Mouse (Mus musculus) MEL (cell line): Measurements from ENCODE around the gene Fgf3.

ENCODE experiments used
- BHLHE40 ChIP-seq: IDR thresholded peaks from 2 replicates; pipeline ENCODE4 v1.6.1; 2012; ENCODE audit warnings: low read depth, mild to moderate bottlenecking, inconsistent platforms, low read length, improper control_type of control experiment, borderline replicate concordance
- CTCF ChIP-seq, 3 experiments: IDR thresholded peaks in 2 of 3; conservative IDR thresholded peaks in 1 of 3; 2 replicates each; pipeline ENCODE4 v1.5.1; 2011 to 2012; ENCODE audit warnings: low read length in 3 of 3, low read depth in 2 of 3, mild to moderate bottlenecking in 2 of 3, improper control_type of control experiment in 1 of 3, inconsistent platforms in 1 of 3, mixed read lengths in 1 of 3, moderate library complexity in 1 of 3; ENCODE audit not compliant: control insufficient read depth in 1 of 3, insufficient read depth in 1 of 3, poor library complexity in 1 of 3, severe bottlenecking in 1 of 3
- ETS1 ChIP-seq: IDR thresholded peaks from 2 replicates; pipeline ENCODE4 v1.6.1; 2012; ENCODE audit warnings: low read depth, mild to moderate bottlenecking, inconsistent platforms, low read length, improper control_type of control experiment, moderate library complexity
- GABPA ChIP-seq: IDR thresholded peaks from 2 replicates; pipeline ENCODE4 v1.6.1; 2012; ENCODE audit warnings: low read depth, mild to moderate bottlenecking, inconsistent platforms, low read length, improper control_type of control experiment, moderate library complexity
- RAD21 ChIP-seq: IDR thresholded peaks from 2 replicates; pipeline ENCODE4 v1.6.1; 2011; ENCODE audit warnings: mild to moderate bottlenecking, low read depth, low read length, improper control_type of control experiment
- SMC3 ChIP-seq: IDR thresholded peaks from 2 replicates; pipeline ENCODE4 v1.6.1; 2011; ENCODE audit warnings: low read depth, low read length, improper control_type of control experiment
- TAL1 ChIP-seq: IDR thresholded peaks from 2 replicates; pipeline ENCODE4 v1.6.1; 2012; ENCODE audit warnings: mild to moderate bottlenecking, inconsistent platforms, low read length, moderate library complexity, mixed read lengths
- ZC3H11A ChIP-seq: IDR thresholded peaks from 2 replicates; pipeline ENCODE4 v1.6.1; 2012; ENCODE audit warnings: low read depth, mild to moderate bottlenecking, inconsistent platforms, low read length, improper control_type of control experiment

- no peak for TF ChIP-seq ZC3H11A
- no peak for TF ChIP-seq CTCF (IDR thresholded peaks at IDR 0.05 in 2 of 3, conservative IDR thresholded peaks at IDR 0.05 in 1 of 3; ENCODE audit: control insufficient read depth in 1 of 3, insufficient read depth in 1 of 3, low read depth in 2 of 3, low read length in 3 of 3, poor library complexity in 1 of 3, severe bottlenecking in 1 of 3)
- no peak for TF ChIP-seq BHLHE40
- TF ChIP-seq SMC3 = no peak
- no peak for TF ChIP-seq ETS1
- TF ChIP-seq RAD21 = no peak
- TF ChIP-seq TAL1 = no peak
- no peak for TF ChIP-seq GABPA
Measured at GRCm38 (mm10) chr7:144823988-144824387, 13.9 kb upstream of the Fgf3 start.
